Mouse (Mus musculus): Measurements from ENCODE around the gene Ift22. TPM values are rescaled to one million over a fixed set of nuclear protein-coding genes. Genes with fewer than 3 reads are reported as not detected.

Gene Ift22
- polyA plus RNA-seq (2012; rRNA removed), result 7.7 and 9.4 TPM in 2 replicates

GRCm38 (mm10) chr5:136907991-136908857, at the start of gene Ift22:
Gene Ift22 (plus strand): TSS chr5:136908150.
- no peak within 1 kb of the TSS for H3K27ac ChIP-seq (ENCODE audit: control insufficient read depth, insufficient read depth, low read length)
- peak within 1 kb of the TSS; percentile 53 for H3K4me3 ChIP-seq (ENCODE audit: control insufficient read depth, insufficient read depth, low read length)
- peak; percentile 32; the same call in 1 of the 2 replicates for TF ChIP-seq POLR2A (IDR thresholded peaks at IDR 0.05; ENCODE audit: control insufficient read depth, extremely low read depth, insufficient read depth, low read length, poor library complexity)
- no peak for TF ChIP-seq CTCF (IDR thresholded peaks at IDR 0.05; ENCODE audit: borderline replicate concordance, control insufficient read depth, extremely low read depth, insufficient read depth, low read length, poor library complexity)
- H3K4me1 ChIP-seq (replicated peaks; ENCODE audit: control insufficient read depth, insufficient read depth, low read length), result peaks cover 4% of the 10 kb centered on the region
- peak; percentile 89 for DNase-seq
- no peaks in the 10 kb centered on the region for H3K27me3 ChIP-seq (ENCODE audit: control insufficient read depth, insufficient read depth, low read length)
- WGBS, result 7% methylated on average over 32 of the region's 32 CpGs
- no peaks in the 10 kb centered on the region for H3K36me3 ChIP-seq (ENCODE audit: control insufficient read depth, insufficient read depth, low read length)

GRCm38 (mm10) chr5:136861191-136861940, 46.6 kb upstream of the Ift22 start:
- 80% methylated on average over 20 of the region's 20 CpGs for WGBS
- no peak overlapping the region for H3K27ac ChIP-seq (ENCODE audit: control insufficient read depth, insufficient read depth, low read length)
- no peak overlapping the region for H3K4me3 ChIP-seq (ENCODE audit: control insufficient read depth, insufficient read depth, low read length)
- no peaks in the 10 kb centered on the region for H3K36me3 ChIP-seq (ENCODE audit: control insufficient read depth, insufficient read depth, low read length)
- DNase-seq, result no peak
- H3K27me3 ChIP-seq (ENCODE audit: control insufficient read depth, insufficient read depth, low read length), result no peaks in the 10 kb centered on the region
- TF ChIP-seq CTCF (IDR thresholded peaks at IDR 0.05; ENCODE audit: borderline replicate concordance, control insufficient read depth, extremely low read depth, insufficient read depth, low read length, poor library complexity) (no peak), POLR2A (IDR thresholded peaks at IDR 0.05; ENCODE audit: control insufficient read depth, extremely low read depth, insufficient read depth, low read length, poor library complexity) (no peak)
- peaks cover 33% of the 10 kb centered on the region for H3K4me1 ChIP-seq (replicated peaks; ENCODE audit: control insufficient read depth, insufficient read depth, low read length)

GRCm38 (mm10) chr5:136862806-136863205, 45.1 kb upstream of the Ift22 start:
- TF ChIP-seq POLR2A (IDR thresholded peaks at IDR 0.05; ENCODE audit: control insufficient read depth, extremely low read depth, insufficient read depth, low read length, poor library complexity) (no peak), CTCF (IDR thresholded peaks at IDR 0.05; ENCODE audit: borderline replicate concordance, control insufficient read depth, extremely low read depth, insufficient read depth, low read length, poor library complexity) (no peak)
- Histone ChIP-seq H3K27ac (ENCODE audit: control insufficient read depth, insufficient read depth, low read length) (peak overlapping the region; percentile 88), H3K36me3 (ENCODE audit: control insufficient read depth, insufficient read depth, low read length) (no peaks in the 10 kb centered on the region), H3K4me3 (ENCODE audit: control insufficient read depth, insufficient read depth, low read length) (no peak overlapping the region), H3K4me1 (replicated peaks; ENCODE audit: control insufficient read depth, insufficient read depth, low read length) (peaks cover 33% of the 10 kb centered on the region), H3K27me3 (ENCODE audit: control insufficient read depth, insufficient read depth, low read length) (no peaks in the 10 kb centered on the region)
- WGBS, result 64% methylated on average over 4 of the region's 4 CpGs
- peak; percentile 35 for DNase-seq

- peaks cover 33% of the 10 kb centered on the region for H3K4me1 ChIP-seq (replicated peaks; ENCODE audit: control insufficient read depth, insufficient read depth, low read length)
- DNase-seq, result peak; percentile 24
- H3K27me3 ChIP-seq (ENCODE audit: control insufficient read depth, insufficient read depth, low read length), result no peaks in the 10 kb centered on the region
- 93% methylated on average over 9 of the region's 9 CpGs for WGBS
- H3K36me3 ChIP-seq (ENCODE audit: control insufficient read depth, insufficient read depth, low read length), result no peaks in the 10 kb centered on the region
- no peak overlapping the region for H3K4me3 ChIP-seq (ENCODE audit: control insufficient read depth, insufficient read depth, low read length)
- no peak for TF ChIP-seq POLR2A (IDR thresholded peaks at IDR 0.05; ENCODE audit: control insufficient read depth, extremely low read depth, insufficient read depth, low read length, poor library complexity)
- TF ChIP-seq CTCF (IDR thresholded peaks at IDR 0.05; ENCODE audit: borderline replicate concordance, control insufficient read depth, extremely low read depth, insufficient read depth, low read length, poor library complexity), result no peak
- peak overlapping the region; percentile 88 for H3K27ac ChIP-seq (ENCODE audit: control insufficient read depth, insufficient read depth, low read length)
These were observed 44.7 kb upstream of the Ift22 start for GRCm38 (mm10) chr5:136863276-136863675.

- WGBS, result 10% methylated on average over 14 of the region's 14 CpGs
- no peaks in the 10 kb centered on the region for H3K27me3 ChIP-seq (ENCODE audit: control insufficient read depth, insufficient read depth, low read length)
- H3K36me3 ChIP-seq (ENCODE audit: control insufficient read depth, insufficient read depth, low read length), result no peaks in the 10 kb centered on the region
- TF ChIP-seq POLR2A (IDR thresholded peaks at IDR 0.05; ENCODE audit: control insufficient read depth, extremely low read depth, insufficient read depth, low read length, poor library complexity) (peak; percentile 66), CTCF (IDR thresholded peaks at IDR 0.05; ENCODE audit: borderline replicate concordance, control insufficient read depth, extremely low read depth, insufficient read depth, low read length, poor library complexity) (no peak)
- H3K27ac ChIP-seq (ENCODE audit: control insufficient read depth, insufficient read depth, low read length), result peak overlapping the region; percentile 88
- peaks cover 39% of the 10 kb centered on the region for H3K4me1 ChIP-seq (replicated peaks; ENCODE audit: control insufficient read depth, insufficient read depth, low read length)
- DNase-seq, result peak; percentile 90
- H3K4me3 ChIP-seq (ENCODE audit: control insufficient read depth, insufficient read depth, low read length), result peak overlapping the region; percentile 4; the same call in 1 of the 2 replicates
These were observed 43.8 kb upstream of the Ift22 start for GRCm38 (mm10) chr5:136863961-136864674.

- Histone ChIP-seq H3K27ac (ENCODE audit: control insufficient read depth, insufficient read depth, low read length) (no peak overlapping the region), H3K4me1 (replicated peaks; ENCODE audit: control insufficient read depth, insufficient read depth, low read length) (peaks cover 43% of the 10 kb centered on the region), H3K27me3 (ENCODE audit: control insufficient read depth, insufficient read depth, low read length) (no peaks in the 10 kb centered on the region), H3K36me3 (ENCODE audit: control insufficient read depth, insufficient read depth, low read length) (no peaks in the 10 kb centered on the region), H3K4me3 (ENCODE audit: control insufficient read depth, insufficient read depth, low read length) (no peak overlapping the region)
- no peak for DNase-seq
- 92% methylated on average over 5 of the region's 5 CpGs for WGBS
- TF ChIP-seq CTCF (IDR thresholded peaks at IDR 0.05; ENCODE audit: borderline replicate concordance, control insufficient read depth, extremely low read depth, insufficient read depth, low read length, poor library complexity) (no peak), POLR2A (IDR thresholded peaks at IDR 0.05; ENCODE audit: control insufficient read depth, extremely low read depth, insufficient read depth, low read length, poor library complexity) (no peak)
These were observed 40.2 kb upstream of the Ift22 start for GRCm38 (mm10) chr5:136867706-136868105.
